Mouse (Mus musculus) MEL (cell line): ENCODE results near the gene Esrrb. TPM values are rescaled to one million over a fixed set of nuclear protein-coding genes. Genes with fewer than 3 reads are reported as not detected.

Experiments
- DNase-seq: peaks from one replicate; pipeline ENCODE4 v3.0.0; 2011; ENCODE audit warnings: low read depth, low spot score
- H3K27ac ChIP-seq: 2 replicates; pipeline ENCODE4 v1.5.1; 2012; ENCODE audit warnings: low read depth, mild to moderate bottlenecking, control low read depth, low read length, moderate library complexity; ENCODE audit not compliant: control insufficient read depth
- H3K27me3 ChIP-seq, 2 experiments: fragments of 150-350 bp in 1 of 2; sonication (generic) in 1 of 2; 2 replicates each; pipeline ENCODE4 v1.6.1; 2012; ENCODE audit warnings: low read length in 2 of 2, mild to moderate bottlenecking in 2 of 2, improper control_type of control experiment in 1 of 2, moderate library complexity in 1 of 2; ENCODE audit not compliant: insufficient read depth in 2 of 2, control insufficient read depth in 1 of 2
- H3K36me3 ChIP-seq, 2 experiments: 2 replicates each; pipeline ENCODE4 v1.6.1; 2012 to 2014; ENCODE audit warnings: low read length in 2 of 2, improper control_type of control experiment in 1 of 2, inconsistent platforms in 1 of 2, mild to moderate bottlenecking in 1 of 2; ENCODE audit not compliant: insufficient read depth in 2 of 2, control insufficient read depth in 1 of 2
- H3K4me1 ChIP-seq, 2 experiments: fragments of 150-350 bp in 1 of 2; sonication (generic) in 1 of 2; 2 replicates each; pipeline ENCODE4 v1.6.1; 2012; ENCODE audit warnings: low read length in 2 of 2, improper control_type of control experiment in 1 of 2, mild to moderate bottlenecking in 1 of 2; ENCODE audit not compliant: insufficient read depth in 2 of 2, control insufficient read depth in 1 of 2
- H3K4me3 ChIP-seq, 2 experiments: fragments of 150-350 bp in 1 of 2; sonication (generic) in 1 of 2; 2 replicates each; pipeline ENCODE4 v1.5.1; 2012; ENCODE audit warnings: low read depth in 2 of 2, low read length in 2 of 2, mild to moderate bottlenecking in 2 of 2, moderate library complexity in 2 of 2, control low read depth in 1 of 2, improper control_type of control experiment in 1 of 2; ENCODE audit not compliant: control insufficient read depth in 1 of 2, insufficient read depth in 1 of 2
- H3K79me2 ChIP-seq: 2 replicates; pipeline ENCODE4 v1.6.1; 2012; ENCODE audit warnings: mild to moderate bottlenecking, low read length, moderate library complexity; ENCODE audit not compliant: control insufficient read depth, poor library complexity, insufficient read depth
- H3K9ac ChIP-seq: 2 replicates; pipeline ENCODE4 v1.6.1; 2012; ENCODE audit warnings: low read depth, mild to moderate bottlenecking, control low read depth, low read length, moderate library complexity; ENCODE audit not compliant: control insufficient read depth, poor library complexity, severe bottlenecking
- H3K9me3 ChIP-seq: fragments of 150-350 bp; sonication (generic); replicated peaks from 2 replicates; pipeline ENCODE4 v1.6.1; 2012; ENCODE audit warnings: mild to moderate bottlenecking, low read length, improper control_type of control experiment, moderate library complexity; ENCODE audit not compliant: insufficient read depth
- CHD1 ChIP-seq: IDR thresholded peaks from 2 replicates; pipeline ENCODE4 v1.6.1; 2012; ENCODE audit warnings: low read depth, mild to moderate bottlenecking, inconsistent platforms, low read length, improper control_type of control experiment
- CTCF ChIP-seq, 3 experiments: IDR thresholded peaks in 2 of 3; conservative IDR thresholded peaks in 1 of 3; 2 replicates each; pipeline ENCODE4 v1.5.1; 2011 to 2012; ENCODE audit warnings: low read length in 3 of 3, low read depth in 2 of 3, mild to moderate bottlenecking in 2 of 3, improper control_type of control experiment in 1 of 3, inconsistent platforms in 1 of 3, mixed read lengths in 1 of 3, moderate library complexity in 1 of 3; ENCODE audit not compliant: control insufficient read depth in 1 of 3, insufficient read depth in 1 of 3, poor library complexity in 1 of 3, severe bottlenecking in 1 of 3
- E2F4 ChIP-seq: IDR thresholded peaks from 2 replicates; pipeline ENCODE4 v1.6.1; 2011; ENCODE audit warnings: low read depth, low read length, improper control_type of control experiment, borderline replicate concordance
- ELF1 ChIP-seq: IDR thresholded peaks from 2 replicates; pipeline ENCODE4 v1.6.1; 2014; ENCODE audit warnings: low read depth, mild to moderate bottlenecking, inconsistent platforms, low read length, improper control_type of control experiment, moderate library complexity
- EP300 ChIP-seq, 2 experiments: IDR thresholded peaks; 2 replicates each; pipeline ENCODE4 v1.6.1; 2011; ENCODE audit warnings: improper control_type of control experiment in 2 of 2, low read length in 2 of 2, low read depth in 1 of 2, mild to moderate bottlenecking in 1 of 2
- ETS1 ChIP-seq: IDR thresholded peaks from 2 replicates; pipeline ENCODE4 v1.6.1; 2012; ENCODE audit warnings: low read depth, mild to moderate bottlenecking, inconsistent platforms, low read length, improper control_type of control experiment, moderate library complexity
- GABPA ChIP-seq: IDR thresholded peaks from 2 replicates; pipeline ENCODE4 v1.6.1; 2012; ENCODE audit warnings: low read depth, mild to moderate bottlenecking, inconsistent platforms, low read length, improper control_type of control experiment, moderate library complexity
- HCFC1 ChIP-seq: IDR thresholded peaks from 2 replicates; pipeline ENCODE4 v1.6.1; 2012; ENCODE audit warnings: low read depth, mild to moderate bottlenecking, inconsistent platforms, low read length, improper control_type of control experiment, moderate library complexity
- MAFK ChIP-seq: IDR thresholded peaks from 2 replicates; pipeline ENCODE4 v1.6.1; 2011; ENCODE audit warnings: low read depth, mild to moderate bottlenecking, low read length, improper control_type of control experiment, borderline replicate concordance
- MAX ChIP-seq: IDR thresholded peaks from 2 replicates; pipeline ENCODE4 v1.6.1; 2011; ENCODE audit warnings: low read length, improper control_type of control experiment
- MAZ ChIP-seq: IDR thresholded peaks from 2 replicates; pipeline ENCODE4 v1.6.1; 2012; ENCODE audit warnings: low read depth, mild to moderate bottlenecking, inconsistent platforms, low read length, improper control_type of control experiment
- MEF2A ChIP-seq: IDR thresholded peaks from 2 replicates; pipeline ENCODE4 v1.6.1; 2014; ENCODE audit warnings: low read depth, mild to moderate bottlenecking, inconsistent platforms, low read length, improper control_type of control experiment; ENCODE audit not compliant: poor library complexity, insufficient replicate concordance, severe bottlenecking; ENCODE audit errors: extremely low read depth
- MXI1 ChIP-seq: IDR thresholded peaks from 2 replicates; pipeline ENCODE4 v1.6.1; 2011; ENCODE audit warnings: mild to moderate bottlenecking, low read depth, low read length, improper control_type of control experiment
- NELFE ChIP-seq: IDR thresholded peaks from 2 replicates; pipeline ENCODE4 v1.6.1; 2011; ENCODE audit warnings: low read depth, low read length, improper control_type of control experiment
- POLR2AphosphoS2 ChIP-seq: IDR thresholded peaks from 2 replicates; pipeline ENCODE4 v1.6.1; 2011; ENCODE audit warnings: low read length, improper control_type of control experiment
- RCOR1 ChIP-seq: IDR thresholded peaks from 2 replicates; pipeline ENCODE4 v1.6.1; 2012; ENCODE audit warnings: low read depth, mild to moderate bottlenecking, inconsistent platforms, low read length, improper control_type of control experiment
- SIN3A ChIP-seq: IDR thresholded peaks from 2 replicates; pipeline ENCODE4 v1.6.1; 2012; ENCODE audit warnings: low read length, improper control_type of control experiment, inconsistent platforms
- SMC3 ChIP-seq: IDR thresholded peaks from 2 replicates; pipeline ENCODE4 v1.6.1; 2011; ENCODE audit warnings: low read depth, low read length, improper control_type of control experiment
- TAL1 ChIP-seq: IDR thresholded peaks from 2 replicates; pipeline ENCODE4 v1.6.1; 2012; ENCODE audit warnings: mild to moderate bottlenecking, inconsistent platforms, low read length, moderate library complexity, mixed read lengths
- UBTF ChIP-seq: IDR thresholded peaks from 2 replicates; pipeline ENCODE4 v1.6.1; 2012; ENCODE audit warnings: low read depth, mild to moderate bottlenecking, inconsistent platforms, low read length, improper control_type of control experiment, moderate library complexity, borderline replicate concordance; ENCODE audit not compliant: insufficient read depth
- USF2 ChIP-seq, 2 experiments: IDR thresholded peaks; 2 replicates each; pipeline ENCODE4 v1.6.1; 2011 to 2012; ENCODE audit warnings: improper control_type of control experiment in 2 of 2, low read length in 2 of 2, borderline replicate concordance in 1 of 2, inconsistent platforms in 1 of 2, low read depth in 1 of 2, mild to moderate bottlenecking in 1 of 2; ENCODE audit not compliant: insufficient read depth in 1 of 2
- ZKSCAN1 ChIP-seq: IDR thresholded peaks from 2 replicates; pipeline ENCODE4 v1.6.1; 2012; ENCODE audit warnings: low read depth, mild to moderate bottlenecking, inconsistent platforms, low read length, improper control_type of control experiment, moderate library complexity
- polyA plus RNA-seq, 2 experiments: library from polyadenylated mRNA; stranded (reverse) in 1 of 2; unstranded in 1 of 2; fragments of >175 nt in 1 of 2; fragments of >200 nt in 1 of 2; gene quantifications; 2 replicates each; pipeline versions ENCODE4 v1.2.1 to v1.2.4; 2012; ENCODE audit warnings: low replicate concordance in 2 of 2, low read depth in 1 of 2; ENCODE audit not compliant: insufficient read length in 2 of 2, insufficient read depth in 1 of 2, missing spikeins in 1 of 2
- total RNA-seq: library from RNA; depleted of rRNA; stranded (reverse); fragments of 300-350 nt; gene quantifications from 2 replicates; pipeline ENCODE4 v1.2.3, GENCODE M21; 2012

Esrrb gene
- total and polyA plus RNA-seq, 3 experiments: not detected

DNA sequence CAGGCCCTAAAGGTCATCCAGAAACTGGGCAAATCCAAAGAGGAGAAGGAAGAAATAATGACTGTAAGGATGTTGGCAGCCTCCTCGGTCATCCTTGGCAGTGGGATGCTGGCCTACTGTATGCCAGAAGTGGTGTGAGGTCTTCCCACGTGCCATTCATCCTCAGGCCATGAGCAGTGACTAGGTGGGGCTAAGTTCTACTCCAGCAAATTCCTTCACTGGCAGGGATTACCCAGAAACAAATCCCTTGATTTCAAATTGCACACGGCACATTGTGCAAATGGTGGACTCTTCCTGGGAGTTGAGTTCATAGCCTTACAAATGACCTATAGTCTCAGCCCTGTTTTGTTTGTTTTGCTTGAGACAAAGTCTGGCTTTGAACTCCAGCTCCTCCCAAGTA is 151.4 kb downstream of the Esrrb start:
- Histone ChIP-seq H3K9me3 (no peaks in the 10 kb centered on the region), H3K4me1 (no peaks in the 10 kb centered on the region), H3K27ac (no peak overlapping the region), H3K9ac (no peak overlapping the region), H3K36me3 (no peaks in the 10 kb centered on the region), H3K4me3 (no peak overlapping the region), H3K27me3 (no peaks in the 10 kb centered on the region), H3K79me2 (no peaks in the 10 kb centered on the region)
- TF ChIP-seq MAZ: no peak
- no peak for TF ChIP-seq SMC3
- no peak for TF ChIP-seq TAL1
- no peak for TF ChIP-seq EP300 (IDR thresholded peaks at IDR 0.05; ENCODE audit: low read depth in 1 of 2, low read length in 2 of 2)
- no peak for TF ChIP-seq SIN3A
- no peak for TF ChIP-seq ELF1
- TF ChIP-seq CTCF (IDR thresholded peaks at IDR 0.05 in 2 of 3, conservative IDR thresholded peaks at IDR 0.05 in 1 of 3; ENCODE audit: control insufficient read depth in 1 of 3, insufficient read depth in 1 of 3, low read depth in 2 of 3, low read length in 3 of 3, poor library complexity in 1 of 3, severe bottlenecking in 1 of 3): no peak
- no peak for TF ChIP-seq CHD1
- no peak for TF ChIP-seq POLR2AphosphoS2
- TF ChIP-seq NELFE: no peak
- TF ChIP-seq E2F4: no peak
- DNase-seq: no peak

DNA sequence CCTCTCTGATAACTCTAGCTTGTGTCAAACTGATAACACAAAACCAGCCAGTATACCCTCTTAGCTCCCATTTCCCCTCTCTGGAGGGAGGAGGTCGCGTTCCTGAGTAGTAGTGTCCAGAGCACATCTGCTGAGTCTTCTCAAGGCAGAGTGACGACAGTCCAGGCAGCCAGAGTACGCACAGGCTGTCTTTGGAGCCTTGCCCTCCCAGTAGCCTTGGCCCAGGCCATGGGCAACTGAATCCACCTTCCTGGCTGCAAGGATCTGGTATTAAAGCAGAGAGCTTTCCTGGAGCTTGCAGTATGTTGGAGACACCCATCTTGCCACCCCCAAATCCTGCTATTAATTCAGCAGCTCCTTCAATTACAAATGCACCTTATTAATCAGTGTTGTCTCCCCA is 152.7 kb downstream of the Esrrb start:
- no peak overlapping the region for H3K4me3 ChIP-seq
- TF ChIP-seq USF2 (IDR thresholded peaks at IDR 0.05; ENCODE audit: borderline replicate concordance in 1 of 2, insufficient read depth in 1 of 2, low read depth in 1 of 2, low read length in 2 of 2) (no peak), MEF2A (no peak), POLR2AphosphoS2 (no peak), CHD1 (no peak), ETS1 (no peak), HCFC1 (no peak), UBTF (no peak), MXI1 (no peak), CTCF (IDR thresholded peaks at IDR 0.05 in 2 of 3, conservative IDR thresholded peaks at IDR 0.05 in 1 of 3; ENCODE audit: control insufficient read depth in 1 of 3, insufficient read depth in 1 of 3, low read depth in 2 of 3, low read length in 3 of 3, poor library complexity in 1 of 3, severe bottlenecking in 1 of 3) (no peak), MAX (no peak), MAZ (no peak), GABPA (no peak), NELFE (no peak), MAFK (no peak), ZKSCAN1 (no peak), RCOR1 (no peak), SMC3 (no peak)
- TF ChIP-seq, all 39 proteins: peak for 0
- DNase-seq: no peak
- H3K36me3 ChIP-seq: no peaks in the 10 kb centered on the region
- H3K4me1 ChIP-seq: no peaks in the 10 kb centered on the region
- H3K9ac ChIP-seq: no peak overlapping the region
- H3K9me3 ChIP-seq: no peaks in the 10 kb centered on the region
- H3K27ac ChIP-seq: no peak overlapping the region
- no peaks in the 10 kb centered on the region for H3K79me2 ChIP-seq
- H3K27me3 ChIP-seq: no peaks in the 10 kb centered on the region
